Mouse (Mus musculus) MEL (cell line): ENCODE results near the gene Stambp. TPM values are rescaled to one million over a fixed set of nuclear protein-coding genes. Genes with fewer than 3 reads are reported as not detected.

ENCODE experiments used
- DNase-seq: peaks from one replicate; pipeline ENCODE4 v3.0.0; 2011; ENCODE audit warnings: low read depth, low spot score
- H3K27ac ChIP-seq: 2 replicates; pipeline ENCODE4 v1.5.1; 2012; ENCODE audit warnings: low read depth, mild to moderate bottlenecking, control low read depth, low read length, moderate library complexity; ENCODE audit not compliant: control insufficient read depth
- H3K27me3 ChIP-seq, 2 experiments: fragments of 150-350 bp in 1 of 2; sonication (generic) in 1 of 2; 2 replicates each; pipeline ENCODE4 v1.6.1; 2012; ENCODE audit warnings: low read length in 2 of 2, mild to moderate bottlenecking in 2 of 2, improper control_type of control experiment in 1 of 2, moderate library complexity in 1 of 2; ENCODE audit not compliant: insufficient read depth in 2 of 2, control insufficient read depth in 1 of 2
- H3K36me3 ChIP-seq, 2 experiments: 2 replicates each; pipeline ENCODE4 v1.6.1; 2012 to 2014; ENCODE audit warnings: low read length in 2 of 2, improper control_type of control experiment in 1 of 2, inconsistent platforms in 1 of 2, mild to moderate bottlenecking in 1 of 2; ENCODE audit not compliant: insufficient read depth in 2 of 2, control insufficient read depth in 1 of 2
- H3K4me1 ChIP-seq, 2 experiments: fragments of 150-350 bp in 1 of 2; sonication (generic) in 1 of 2; 2 replicates each; pipeline ENCODE4 v1.6.1; 2012; ENCODE audit warnings: low read length in 2 of 2, improper control_type of control experiment in 1 of 2, mild to moderate bottlenecking in 1 of 2; ENCODE audit not compliant: insufficient read depth in 2 of 2, control insufficient read depth in 1 of 2
- H3K4me3 ChIP-seq, 2 experiments: fragments of 150-350 bp in 1 of 2; sonication (generic) in 1 of 2; 2 replicates each; pipeline ENCODE4 v1.5.1; 2012; ENCODE audit warnings: low read depth in 2 of 2, low read length in 2 of 2, mild to moderate bottlenecking in 2 of 2, moderate library complexity in 2 of 2, control low read depth in 1 of 2, improper control_type of control experiment in 1 of 2; ENCODE audit not compliant: control insufficient read depth in 1 of 2, insufficient read depth in 1 of 2
- H3K79me2 ChIP-seq: 2 replicates; pipeline ENCODE4 v1.6.1; 2012; ENCODE audit warnings: mild to moderate bottlenecking, low read length, moderate library complexity; ENCODE audit not compliant: control insufficient read depth, poor library complexity, insufficient read depth
- H3K9ac ChIP-seq: 2 replicates; pipeline ENCODE4 v1.6.1; 2012; ENCODE audit warnings: low read depth, mild to moderate bottlenecking, control low read depth, low read length, moderate library complexity; ENCODE audit not compliant: control insufficient read depth, poor library complexity, severe bottlenecking
- H3K9me3 ChIP-seq: fragments of 150-350 bp; sonication (generic); replicated peaks from 2 replicates; pipeline ENCODE4 v1.6.1; 2012; ENCODE audit warnings: mild to moderate bottlenecking, low read length, improper control_type of control experiment, moderate library complexity; ENCODE audit not compliant: insufficient read depth
- ETS1 ChIP-seq: IDR thresholded peaks from 2 replicates; pipeline ENCODE4 v1.6.1; 2012; ENCODE audit warnings: low read depth, mild to moderate bottlenecking, inconsistent platforms, low read length, improper control_type of control experiment, moderate library complexity
- GATA1 ChIP-seq: IDR thresholded peaks from 2 replicates; pipeline ENCODE4 v1.6.1; 2011; ENCODE audit warnings: low read depth, low read length, improper control_type of control experiment
- KAT2A ChIP-seq: conservative IDR thresholded peaks from 2 replicates; pipeline ENCODE4 v1.6.1; 2012; ENCODE audit warnings: low read depth, low read length, improper control_type of control experiment, inconsistent platforms
- NELFE ChIP-seq: IDR thresholded peaks from 2 replicates; pipeline ENCODE4 v1.6.1; 2011; ENCODE audit warnings: low read depth, low read length, improper control_type of control experiment
- NRF1 ChIP-seq: IDR thresholded peaks from 2 replicates; pipeline ENCODE4 v1.6.1; 2014; ENCODE audit warnings: low read depth, mild to moderate bottlenecking, inconsistent platforms, low read length, improper control_type of control experiment, moderate library complexity; ENCODE audit not compliant: poor library complexity, insufficient read depth, severe bottlenecking
- RAD21 ChIP-seq: IDR thresholded peaks from 2 replicates; pipeline ENCODE4 v1.6.1; 2011; ENCODE audit warnings: mild to moderate bottlenecking, low read depth, low read length, improper control_type of control experiment
- SIN3A ChIP-seq: IDR thresholded peaks from 2 replicates; pipeline ENCODE4 v1.6.1; 2012; ENCODE audit warnings: low read length, improper control_type of control experiment, inconsistent platforms
- TCF12 ChIP-seq: IDR thresholded peaks from 2 replicates; pipeline ENCODE4 v1.6.1; 2014; ENCODE audit warnings: low read depth, mild to moderate bottlenecking, inconsistent platforms, low read length, improper control_type of control experiment, moderate library complexity
- USF1 ChIP-seq: IDR thresholded peaks from 2 replicates; pipeline ENCODE4 v1.6.1; 2014; ENCODE audit warnings: low read depth, mild to moderate bottlenecking, inconsistent platforms, low read length, improper control_type of control experiment, moderate library complexity
- USF2 ChIP-seq, 2 experiments: IDR thresholded peaks; 2 replicates each; pipeline ENCODE4 v1.6.1; 2011 to 2012; ENCODE audit warnings: improper control_type of control experiment in 2 of 2, low read length in 2 of 2, borderline replicate concordance in 1 of 2, inconsistent platforms in 1 of 2, low read depth in 1 of 2, mild to moderate bottlenecking in 1 of 2; ENCODE audit not compliant: insufficient read depth in 1 of 2
- ZNF384 ChIP-seq: IDR thresholded peaks from 2 replicates; pipeline ENCODE4 v1.6.1; 2012; ENCODE audit warnings: low read depth, mild to moderate bottlenecking, inconsistent platforms, low read length, improper control_type of control experiment
- polyA plus RNA-seq, 2 experiments: library from polyadenylated mRNA; stranded (reverse) in 1 of 2; unstranded in 1 of 2; fragments of >175 nt in 1 of 2; fragments of >200 nt in 1 of 2; gene quantifications; 2 replicates each; pipeline versions ENCODE4 v1.2.1 to v1.2.4; 2012; ENCODE audit warnings: low replicate concordance in 2 of 2, low read depth in 1 of 2; ENCODE audit not compliant: insufficient read length in 2 of 2, insufficient read depth in 1 of 2, missing spikeins in 1 of 2
- total RNA-seq: library from RNA; depleted of rRNA; stranded (reverse); fragments of 300-350 nt; gene quantifications from 2 replicates; pipeline ENCODE4 v1.2.3, GENCODE M21; 2012

Stambp gene
- total and polyA plus RNA-seq, 3 experiments: 4.0 to 18.3 TPM; not detected in 1

GRCm38 (mm10) chr6:83505554-83505953 is 67.0 kb downstream of the Stambp start (continued):
- TF ChIP-seq ZNF384 (no peak), NELFE (no peak), USF2 (IDR thresholded peaks at IDR 0.05; ENCODE audit: borderline replicate concordance in 1 of 2, insufficient read depth in 1 of 2, low read depth in 1 of 2, low read length in 2 of 2) (no peak), RAD21 (no peak), USF1 (no peak), TCF12 (peak; percentile 58; the same call in 1 of the 2 replicates), SIN3A (peak; percentile 57), GATA1 (peak; percentile 82)
- TF ChIP-seq, all 39 proteins: peak for 7

- Histone ChIP-seq H3K4me3 (no peak overlapping the region), H3K4me1 (peaks cover 5 to 12% of the 10 kb centered on the region in 2 experiments), H3K27me3 (no peaks in the 10 kb centered on the region), H3K79me2 (no peaks in the 10 kb centered on the region; the same call in none of the 2 replicates)
- TF ChIP-seq TCF12: no peak
- no peak for TF ChIP-seq KAT2A
- TF ChIP-seq NELFE: no peak
- TF ChIP-seq, all 39 proteins: peak for 0
- DNase-seq: no peak
- Histone ChIP-seq H3K27ac (no peak overlapping the region), H3K36me3 (peaks cover 0 to 11% of the 10 kb centered on the region in 2 experiments; a peak in 2 of 4 replicates), H3K9ac (no peak overlapping the region), H3K9me3 (no peaks in the 10 kb centered on the region)
Measured at GRCm38 (mm10) chr6:83503361-83503760, 69.2 kb downstream of the Stambp start.

GRCm38 (mm10) chr6:83502656-83503055 is 69.9 kb downstream of the Stambp start:
- Histone ChIP-seq H3K9ac (no peak overlapping the region), H3K36me3 (peaks cover 0 to 10% of the 10 kb centered on the region in 2 experiments; a peak in 2 of 4 replicates), H3K4me1 (peaks cover 5 to 7% of the 10 kb centered on the region in 2 experiments), H3K9me3 (no peaks in the 10 kb centered on the region), H3K27me3 (no peaks in the 10 kb centered on the region), H3K4me3 (no peak overlapping the region), H3K79me2 (no peaks in the 10 kb centered on the region; the same call in none of the 2 replicates), H3K27ac (no peak overlapping the region)
- TF ChIP-seq NRF1: no peak
- no peak for TF ChIP-seq ZNF384
- no peak for TF ChIP-seq ETS1
- DNase-seq: peak; percentile 25
